Mouse (Mus musculus) spleen, postnatal 14 days (tissue): ENCODE results near the gene Gm45234.
"Not testable (repeated sequence)": the region's sequence is repeated elsewhere in the genome, so short reads cannot be mapped to it uniquely, and the experiment has no call there.

Experiments
- DNase-seq, 2 experiments: peaks; one replicate each; pipeline ENCODE4 v3.0.0; 2021 to 2022; ENCODE audit warnings: low spot score in 2 of 2

Gm45234 gene

GRCm38 (mm10) chr6:124755831-124756595, at the start of gene Gm45234, which contains the start of gene Atn1:
TSS of gene Gm45234 (minus strand) at chr6:124756021.
TSS of gene Atn1 (minus strand) at chr6:124756524.
- no peak for DNase-seq

DNA sequence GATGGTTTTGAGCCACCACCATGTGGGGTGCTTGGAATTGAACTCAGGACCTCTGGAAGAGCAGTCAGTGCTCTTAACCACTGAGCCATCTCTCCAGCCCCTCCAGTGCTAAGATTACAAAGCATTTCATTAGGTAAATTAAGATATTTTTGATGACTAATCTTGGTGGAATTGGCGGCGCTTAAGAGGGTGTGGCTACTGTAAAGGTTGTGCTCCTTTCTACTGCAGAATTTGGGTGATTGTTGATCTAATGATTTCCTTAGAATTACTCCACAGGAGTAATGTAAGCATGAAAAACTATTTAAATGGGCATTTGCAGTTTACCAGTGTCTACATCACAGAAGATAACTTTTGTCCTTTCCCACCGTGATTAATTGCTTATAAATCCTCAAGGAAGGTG, 48.5 kb upstream of the Gm45234 start:
- no peak for DNase-seq

DNA sequence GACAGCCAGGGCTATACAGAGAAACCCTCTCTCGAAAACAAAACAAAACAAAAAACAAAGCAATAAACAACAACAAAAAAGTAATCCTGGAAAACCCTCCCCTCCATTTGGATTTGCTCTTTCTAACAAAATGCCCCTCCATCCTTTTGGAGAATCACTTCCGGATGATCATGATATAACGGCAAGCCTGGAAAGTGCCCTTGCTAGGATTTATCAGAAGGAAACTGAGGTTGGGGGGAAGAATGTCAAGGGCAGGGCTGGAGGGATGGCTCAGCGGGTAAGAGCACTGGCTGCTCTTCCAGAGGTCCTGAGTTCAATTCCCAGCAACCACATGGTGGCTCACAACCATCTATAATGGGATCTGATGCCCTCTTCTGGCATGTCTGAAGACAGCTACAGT, 47.9 kb upstream of the Gm45234 start:
- not testable (repeated sequence) for DNase-seq

GRCm38 (mm10) chr6:124803061-124803460, 47.2 kb upstream of the Gm45234 start:
- no peak for DNase-seq

- not testable (repeated sequence) for DNase-seq
These were observed 46.6 kb upstream of the Gm45234 start for GRCm38 (mm10) chr6:124802400-124802799.

DNA sequence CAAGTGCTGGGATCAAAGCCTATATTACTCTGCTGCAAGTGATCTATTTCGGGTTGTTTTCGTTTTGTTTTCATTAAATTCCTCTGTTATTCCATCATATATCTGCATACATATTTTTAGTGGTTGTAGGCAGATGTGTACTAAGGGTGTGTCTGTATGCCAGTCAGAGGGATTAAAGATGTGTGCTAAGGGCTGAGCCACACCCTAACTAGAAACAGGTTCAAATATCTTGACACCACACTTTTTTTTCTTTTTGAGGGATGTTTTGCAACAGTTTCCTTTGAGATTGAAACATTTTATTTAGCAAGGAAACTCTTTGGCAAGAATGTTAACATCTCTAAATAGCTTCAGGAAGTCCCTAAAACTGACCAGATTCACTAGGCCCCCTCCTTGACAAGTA, 40.4 kb upstream of the Gm45234 start:
- no peak for DNase-seq

DNA sequence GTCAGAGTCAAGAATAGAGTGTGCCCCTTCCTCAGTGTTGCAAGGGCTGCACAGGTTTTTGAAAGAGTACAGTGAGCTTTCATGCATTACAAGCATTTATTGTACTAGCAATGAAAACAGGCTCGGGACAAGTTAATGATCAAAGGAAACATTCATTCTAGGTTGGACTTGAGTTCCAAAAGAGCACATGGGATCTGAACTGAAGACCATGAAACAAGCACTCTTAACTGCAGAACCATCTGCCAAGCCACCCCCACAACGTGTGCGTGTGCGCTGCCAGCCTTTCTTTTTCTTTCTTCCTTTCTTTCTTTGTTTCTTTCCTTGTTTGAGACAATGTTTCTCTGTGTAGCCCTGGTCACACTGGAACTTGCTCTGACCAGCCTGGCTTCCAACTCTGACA, 40.0 kb upstream of the Gm45234 start:
- no peak for DNase-seq

GRCm38 (mm10) chr6:124791911-124792310, 36.1 kb upstream of the Gm45234 start:
- DNase-seq = no peak

DNA sequence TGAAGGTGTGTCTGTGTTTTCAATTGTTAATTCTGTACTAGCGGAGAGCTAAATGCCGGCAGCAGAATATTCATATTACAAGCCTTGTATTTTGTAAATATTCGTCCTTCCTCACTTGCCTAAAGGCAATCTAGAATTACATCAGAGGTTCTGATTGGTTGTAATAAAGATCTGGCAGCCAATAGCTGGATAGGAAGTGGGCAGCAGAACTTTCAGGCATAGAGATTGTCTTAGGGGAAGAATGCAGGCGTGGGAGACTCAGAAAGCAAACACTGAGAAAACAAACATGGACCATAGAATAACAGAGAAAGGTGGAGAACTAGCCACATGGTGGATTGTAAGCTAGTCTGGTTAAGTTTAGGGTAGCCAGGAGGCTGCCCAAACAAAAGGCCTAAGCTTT, 34.3 kb upstream of the Gm45234 start:
- DNase-seq = no peak

- DNase-seq = no peak
These were observed 33.7 kb upstream of the Gm45234 start for GRCm38 (mm10) chr6:124789519-124789918.

- no peak for DNase-seq
These were observed 31.9 kb upstream of the Gm45234 start for GRCm38 (mm10) chr6:124787722-124788121.

DNA sequence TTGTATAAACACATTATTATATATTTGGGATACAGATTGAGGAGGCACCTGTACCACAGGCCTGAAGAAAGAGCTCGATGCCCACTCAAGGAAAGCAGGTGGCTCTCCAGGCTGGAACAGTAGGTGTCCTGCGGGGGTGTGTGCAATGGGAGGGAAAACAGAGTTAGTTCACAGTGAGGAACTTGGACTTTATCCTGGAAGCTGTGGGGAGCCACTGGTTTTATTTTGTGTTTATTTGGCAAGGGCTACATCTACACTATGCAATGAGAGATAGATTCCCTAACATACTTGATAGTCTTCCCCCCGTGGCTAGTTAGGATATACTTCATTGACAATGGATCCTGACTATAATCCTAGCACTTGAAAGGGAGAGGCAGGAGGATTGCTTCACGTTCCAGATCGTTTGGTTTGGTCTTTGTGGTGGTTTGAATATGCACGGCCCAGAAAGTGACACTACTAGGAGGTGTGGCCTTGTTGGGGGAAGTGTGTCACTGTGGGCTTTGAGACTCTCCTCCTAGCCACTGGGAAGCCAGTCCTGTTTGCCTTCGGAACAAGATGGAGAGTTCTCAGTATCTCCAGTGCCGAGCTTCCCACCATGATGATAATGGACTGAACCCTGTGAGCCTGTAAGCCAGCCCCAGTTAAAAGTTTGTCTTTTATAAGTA, 31.1 kb upstream of the Gm45234 start:
- DNase-seq = no peak

- peak in 1 of 2 experiments; percentile 16 for DNase-seq
These were observed 26.6 kb upstream of the Gm45234 start for GRCm38 (mm10) chr6:124782436-124782835.

- no peak for DNase-seq
These were observed 25.1 kb upstream of the Gm45234 start for GRCm38 (mm10) chr6:124780917-124781316.

GRCm38 (mm10) chr6:124779984-124780416, 24.2 kb upstream of the Gm45234 start:
- no peak for DNase-seq

GRCm38 (mm10) chr6:124779222-124779983, 23.6 kb upstream of the Gm45234 start, which contains the start of gene Lrrc23:
TSS of gene Lrrc23 (minus strand) at chr6:124779727.
- DNase-seq = peak in 1 of 2 experiments; percentile 16

- DNase-seq = no peak
These were observed 14.7 kb upstream of the Gm45234 start for GRCm38 (mm10) chr6:124770511-124770910.

GRCm38 (mm10) chr6:124770013-124770412, 14.2 kb upstream of the Gm45234 start:
- DNase-seq = no peak

- DNase-seq = no peak
These were observed 13.4 kb upstream of the Gm45234 start, which contains the start of gene Eno2 for GRCm38 (mm10) chr6:124769101-124769765. TSS of gene Eno2 (minus strand) at chr6:124769673.

DNA sequence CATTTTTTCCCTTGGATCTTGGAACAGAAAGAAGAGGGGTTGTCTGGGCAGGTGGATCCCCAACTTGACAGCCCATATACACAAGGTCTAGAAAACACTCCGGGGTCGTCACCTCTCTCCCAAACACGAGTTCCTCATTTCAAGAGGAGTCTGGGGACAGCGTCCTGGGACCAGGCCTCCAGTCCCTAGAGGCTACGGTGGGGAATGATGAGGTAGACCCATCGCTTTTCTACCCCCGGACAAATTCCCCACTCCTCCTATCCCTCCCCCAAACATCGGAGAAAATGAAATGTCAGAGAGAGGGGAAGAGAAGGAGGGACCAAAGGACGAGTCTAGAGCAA, 12.9 kb upstream of the Gm45234 start:
- DNase-seq = no peak

- DNase-seq = no peak
These were observed 12.3 kb upstream of the Gm45234 start for GRCm38 (mm10) chr6:124767920-124768703.
